Mouse (Mus musculus) gastrocnemius, postnatal 25 days (tissue): ENCODE measurements around the gene Olfr832. TPM values are rescaled to one million over a fixed set of nuclear protein-coding genes. Genes with fewer than 3 reads are reported as not detected.
"Not testable (repeated sequence)": the region's sequence is repeated elsewhere in the genome, so short reads cannot be mapped to it uniquely, and the experiment has no call there.

Experiments used
- DNase-seq: peaks from one replicate; pipeline ENCODE4 v3.0.0; 2022
- long read RNA-seq, 2 experiments: library from polyadenylated mRNA; stranded (forward); transcript quantifications; one replicate each; pipeline ENCODE4 v2.0.0; 2021
- total RNA-seq, 2 experiments: library from RNA; stranded (reverse); gene quantifications; 1 replicate in 1 of 2; 2 replicates in 1 of 2; pipeline ENCODE4 v1.2.3; 2021

The Olfr832 gene
- not detected for total RNA-seq
- long read RNA-seq, experiment 1: 0 reads
- long read RNA-seq, experiment 2: 0 reads

DNA sequence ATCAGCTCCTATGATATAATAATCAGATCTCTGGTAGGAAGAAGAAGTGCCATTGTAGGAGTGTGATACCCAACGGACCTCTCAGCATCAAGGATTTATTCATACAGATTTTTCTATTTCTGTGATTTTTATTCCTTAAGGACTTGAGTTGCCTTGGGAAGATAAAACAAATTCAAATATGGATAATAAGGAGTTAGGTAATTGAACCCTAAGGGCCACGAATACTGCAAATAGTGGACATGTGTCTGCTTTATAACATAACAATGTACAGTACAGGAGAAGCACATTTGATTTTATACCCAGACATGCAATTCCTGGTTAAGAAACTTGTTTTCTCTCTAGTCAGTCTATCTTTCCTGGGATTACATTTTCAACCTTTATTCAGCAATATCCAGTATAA is at the start of gene Olfr832:
Olfr832 (plus strand) TSS at position 301 of the 400 bp plus-strand sequence.
- DNase-seq: not testable (repeated sequence)

DNA sequence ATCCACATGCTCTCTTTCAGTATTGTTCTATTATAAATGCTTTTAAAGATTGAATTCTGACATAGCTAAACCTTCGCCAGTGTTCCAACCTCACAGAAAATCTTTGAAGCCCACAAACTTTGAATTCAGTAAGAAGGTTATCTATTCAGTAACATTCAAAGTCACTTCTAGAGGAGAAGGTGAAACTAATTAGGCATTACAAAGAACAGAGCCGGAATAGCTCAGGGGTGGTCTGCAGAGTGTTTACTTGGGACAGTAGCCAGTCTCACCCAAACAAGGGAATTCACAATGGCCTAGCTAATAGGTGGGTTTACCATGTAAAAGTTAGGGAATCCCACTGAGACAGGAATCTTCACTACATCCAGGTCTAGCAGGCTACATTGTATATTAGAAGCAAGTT is 29.2 kb upstream of the Olfr832 start:
- not testable (repeated sequence) for DNase-seq

DNA sequence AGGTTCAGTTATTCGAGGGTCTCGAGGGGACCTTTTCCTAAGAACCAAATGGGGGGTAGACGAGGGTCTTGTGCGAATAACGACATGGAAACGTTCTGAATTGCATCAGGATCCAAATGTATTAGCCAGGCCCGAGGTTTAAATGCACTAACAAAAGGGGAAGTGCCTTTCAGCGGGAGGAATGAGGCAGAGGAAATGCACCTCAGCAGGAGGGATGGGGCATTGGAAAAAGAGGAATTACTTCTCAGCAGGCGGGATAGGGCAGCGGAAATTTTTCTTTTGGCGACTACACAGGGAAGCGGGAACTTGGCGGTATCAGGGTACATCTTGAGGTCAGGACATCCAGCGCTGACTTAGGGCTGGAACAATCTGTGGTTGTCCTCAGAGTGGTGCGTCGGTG is 9.0 kb upstream of the Olfr832 start:
- not testable (repeated sequence) for DNase-seq

- DNase-seq: no peak
Measured at GRCm38 (mm10) chr9:18962021-18962420, 25.1 kb downstream of the Olfr832 start.

DNA sequence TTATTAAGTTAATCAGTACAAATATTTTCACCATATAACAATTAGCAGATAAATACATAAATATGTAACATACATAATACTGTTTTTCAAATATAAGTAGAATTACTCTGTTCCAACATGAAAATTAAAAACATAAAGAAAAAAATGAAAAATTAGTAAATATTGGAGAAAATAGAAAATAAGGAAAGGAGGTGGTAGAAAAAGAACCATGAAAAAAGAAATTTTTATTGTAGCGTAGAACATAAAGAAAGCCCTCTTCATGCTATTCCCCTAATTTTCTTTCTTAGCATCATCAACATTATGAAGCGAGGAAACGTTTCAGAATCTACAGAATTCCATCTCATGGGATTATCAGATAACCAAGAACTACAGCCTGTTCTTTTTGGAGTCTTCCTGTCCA is 50.8 kb downstream of the Olfr832 start, which contains the start of gene Olfr834:
Olfr834 (plus strand) TSS at position 301 of the 400 bp plus-strand sequence.
- DNase-seq: no peak

Other genes with a start within 250 kb of the Olfr832 start
- not detected for gene Olfr24, start 173.1 kb upstream of the Olfr832 start, total RNA-seq
- not detected for gene Olfr828, start 117.6 kb upstream of the Olfr832 start, total RNA-seq
- gene Olfr829, start 82.2 kb upstream of the Olfr832 start, total RNA-seq: not detected
- not detected for gene Olfr830, start 62.4 kb upstream of the Olfr832 start, total RNA-seq
- not detected for gene Olfr834, start 50.9 kb downstream of the Olfr832 start, total RNA-seq
- gene Olfr835, start 95.6 kb downstream of the Olfr832 start, total RNA-seq: not detected
- not detected for gene Olfr836, start 183.3 kb downstream of the Olfr832 start, total RNA-seq
- gene Olfr837, start 199.2 kb downstream of the Olfr832 start, total RNA-seq: not detected
- gene Olfr839-ps1, start 240.2 kb downstream of the Olfr832 start, total RNA-seq: not detected